Mouse (Mus musculus) A20 (cell line): ENCODE results near the gene Nepro.
A peak's percentile ranks its signal among the peaks of the same experiment; 100 is the strongest.

ENCODE experiments used
- DNase-seq: peaks from one replicate; pipeline ENCODE4 v3.0.0-alpha.2; 2011; ENCODE audit warnings: low read depth, low spot score

Gene Nepro

DNA sequence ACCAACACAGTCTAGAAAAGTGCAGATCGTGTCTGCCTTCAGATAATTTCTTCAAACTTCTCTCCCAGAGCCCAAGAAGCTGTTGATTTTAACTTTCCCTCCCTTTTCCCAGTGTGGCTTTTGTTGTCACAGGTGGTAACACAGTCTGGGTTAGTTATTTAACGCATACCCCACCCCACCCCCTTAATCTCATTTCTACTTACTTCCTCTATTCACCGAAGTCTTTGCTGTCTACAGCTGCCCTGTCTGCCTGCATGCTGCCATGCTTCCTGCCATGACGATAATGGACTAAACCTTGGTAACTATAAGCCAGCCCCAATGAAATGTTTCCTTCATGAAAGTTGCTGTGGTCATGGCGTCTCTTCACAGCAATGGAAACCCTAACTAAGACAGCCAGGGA lies 21.8 kb upstream of the Nepro start:
- DNase-seq = peak; percentile 55

- no peak for DNase-seq
These were observed 20.6 kb upstream of the Nepro start for GRCm38 (mm10) chr16:44703458-44703857.

- DNase-seq = peak; percentile 43
These were observed 7.6 kb upstream of the Nepro start for GRCm38 (mm10) chr16:44716305-44717140.

DNA sequence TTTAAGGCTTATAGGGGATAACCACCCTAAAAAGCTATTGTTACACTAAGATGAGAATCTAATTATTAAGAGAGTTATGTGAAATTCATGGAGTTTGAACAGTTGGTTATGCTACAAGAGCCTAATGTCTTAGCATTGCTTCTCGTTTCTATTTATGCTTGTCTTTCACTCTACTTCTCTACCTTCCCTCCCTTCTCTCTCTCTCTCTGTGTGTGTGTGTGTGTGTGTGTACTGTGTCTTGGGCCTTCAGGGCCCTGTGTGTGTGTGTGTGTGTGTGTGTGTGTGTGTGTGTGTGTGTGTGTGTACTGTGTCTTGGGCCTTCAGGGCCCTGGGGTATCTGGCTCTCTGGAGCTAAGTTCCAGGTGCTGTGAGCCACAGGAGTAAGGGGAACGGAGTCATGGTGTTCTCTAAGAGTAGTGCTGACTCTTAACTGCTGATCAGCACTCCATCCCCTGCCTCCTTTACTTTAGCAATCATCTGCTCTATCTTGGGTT lies 6.9 kb upstream of the Nepro start:
- no peak for DNase-seq

DNA sequence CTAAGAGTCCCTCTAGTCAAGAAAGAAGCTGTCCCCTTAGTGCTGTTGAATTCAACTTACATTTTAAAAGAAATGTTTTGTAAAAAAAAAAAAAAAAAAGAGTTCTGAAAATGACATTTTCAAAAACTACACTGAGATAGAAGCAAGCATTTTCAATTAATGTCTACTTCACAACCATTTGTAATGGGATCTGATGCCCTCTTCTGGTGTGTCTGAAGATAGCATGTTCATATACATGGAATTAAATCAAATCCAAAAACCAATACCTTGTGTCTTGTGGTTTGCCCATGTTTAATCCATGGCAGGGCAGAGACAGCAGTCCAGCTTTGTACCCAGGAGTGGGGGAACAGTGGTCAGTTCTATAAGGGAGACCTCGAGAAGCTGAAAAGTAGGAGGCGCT lies 6.3 kb upstream of the Nepro start:
- no peak for DNase-seq

GRCm38 (mm10) chr16:44719349-44719748 lies 4.8 kb upstream of the Nepro start:
- no peak for DNase-seq

DNA sequence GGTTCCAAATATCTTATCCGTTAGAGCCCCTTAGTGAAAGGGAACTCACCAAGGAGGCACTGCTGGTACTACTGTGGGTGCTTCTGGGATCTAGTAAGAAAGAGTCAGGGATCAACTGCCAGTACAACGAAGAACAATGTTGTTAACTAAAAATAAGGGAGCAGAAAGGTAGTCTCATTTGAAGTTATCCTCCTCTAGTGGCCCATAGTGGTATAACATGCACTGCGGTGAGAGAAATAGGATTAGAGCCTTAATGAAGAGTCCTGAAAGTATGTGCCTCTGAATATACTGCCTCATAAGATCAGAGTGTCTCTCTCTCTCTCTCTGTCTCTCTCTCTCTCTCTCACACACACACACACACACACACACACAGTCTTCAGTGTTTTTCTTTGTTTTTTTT lies 3.6 kb upstream of the Nepro start:
- peak; percentile 49 for DNase-seq

- DNase-seq = no peak
These were observed 1.4 kb upstream of the Nepro start for GRCm38 (mm10) chr16:44722666-44723065.

DNA sequence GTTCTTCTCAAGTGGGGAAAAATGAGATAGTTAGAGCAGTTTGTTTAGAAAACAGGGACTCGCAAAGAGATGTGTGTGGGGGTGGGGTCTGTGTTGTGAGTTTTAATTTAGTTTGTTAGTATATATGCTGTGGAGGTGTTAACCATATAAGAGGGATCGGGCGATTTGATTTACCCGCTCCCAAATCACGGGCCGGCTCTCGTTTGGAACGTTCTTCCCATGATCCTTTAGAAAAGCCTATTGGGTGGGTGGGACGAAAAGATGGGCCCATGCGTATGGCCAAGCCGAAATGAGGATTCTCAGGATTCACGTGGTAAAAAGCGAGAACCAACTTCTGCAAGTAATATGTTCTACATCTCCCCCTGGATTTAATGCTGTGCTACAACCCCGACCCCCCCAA lies 746 bp downstream of the Nepro start:
- no peak for DNase-seq

GRCm38 (mm10) chr16:44725286-44726223 lies 1.5 kb downstream of the Nepro start:
- peak; percentile 84 for DNase-seq

- no peak for DNase-seq
These were observed 3.4 kb downstream of the Nepro start for GRCm38 (mm10) chr16:44727525-44727924.

GRCm38 (mm10) chr16:44734059-44734458 lies 10.0 kb downstream of the Nepro start:
- peak; percentile 35 for DNase-seq

- DNase-seq = no peak
These were observed 11.6 kb downstream of the Nepro start for GRCm38 (mm10) chr16:44735676-44736075.

- no peak for DNase-seq
These were observed 12.0 kb downstream of the Nepro start for GRCm38 (mm10) chr16:44736118-44736517.

- DNase-seq = peak; percentile 32
These were observed 18.7 kb downstream of the Nepro start for GRCm38 (mm10) chr16:44742753-44743152.

DNA sequence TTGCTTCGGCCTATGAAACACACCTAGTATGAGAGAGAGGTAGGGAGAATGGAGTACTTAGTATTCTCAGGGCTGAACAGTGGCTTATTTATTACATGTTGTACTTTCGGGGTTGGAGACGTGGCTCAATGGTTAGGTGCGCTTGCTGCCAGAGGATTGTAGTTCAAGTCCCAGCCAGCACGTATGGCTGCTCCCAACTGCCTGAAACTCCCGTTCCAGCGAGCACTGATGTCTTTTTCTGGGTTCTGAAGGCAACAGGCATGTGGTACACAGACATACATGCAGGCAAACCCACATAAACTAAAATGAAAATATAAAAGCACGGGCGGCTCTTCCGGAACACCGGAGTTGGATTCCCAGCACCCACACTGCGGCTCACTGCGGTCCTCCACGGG lies 21.4 kb downstream of the Nepro start:
- DNase-seq = no peak

GRCm38 (mm10) chr16:44745866-44746562 lies 21.9 kb downstream of the Nepro start, which contains the start of gene Gtpbp8:
Gene Gtpbp8 (minus strand): TSS chr16:44746363.
- DNase-seq = peak; percentile 87

- no peak for DNase-seq
These were observed 23.9 kb downstream of the Nepro start for GRCm38 (mm10) chr16:44748007-44748406.

DNA sequence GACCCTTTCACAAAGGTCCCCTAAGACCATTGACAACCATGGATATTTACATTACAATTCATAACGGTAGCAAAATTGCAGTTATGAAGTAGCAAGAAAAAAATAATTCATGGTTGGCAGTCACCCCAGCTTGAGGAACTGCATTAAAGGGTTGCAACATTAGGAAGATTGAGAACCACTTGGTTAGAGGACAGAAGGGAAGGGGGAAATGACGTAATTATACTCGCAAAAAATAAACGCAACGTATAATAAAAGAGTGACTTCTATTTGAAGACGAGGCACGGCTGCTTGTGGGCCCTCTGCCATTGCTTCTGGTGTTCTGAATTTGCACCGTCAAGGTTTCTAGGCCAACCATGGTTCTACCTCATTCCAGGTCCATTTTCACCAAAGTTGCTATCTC lies 33.6 kb downstream of the Nepro start:
- no peak for DNase-seq

- DNase-seq = peak; percentile 46
These were observed 37.7 kb downstream of the Nepro start for GRCm38 (mm10) chr16:44761811-44762210.

- DNase-seq = no peak
These were observed 41.6 kb downstream of the Nepro start, which contains the start of gene Cd200r1 for GRCm38 (mm10) chr16:44765555-44766319. Gene Cd200r1 (plus strand): TSS chr16:44765736.
